Mouse (Mus musculus) CD4-positive, CD25-positive, alpha-beta regulatory T cell, adult 4 months (primary cell): ENCODE measurements around the gene Rab23. TPM values are rescaled to one million over a fixed set of nuclear protein-coding genes. Genes with fewer than 3 reads are reported as not detected.
A peak's percentile ranks its signal among the peaks of the same experiment; 100 is the strongest.

Source experiments
- ATAC-seq: one replicate; pipeline ENCODE4 v1.8.0; 2017
- polyA plus RNA-seq, 2 experiments: library from polyadenylated mRNA; unstranded; fragments of 100-300 nt; shearing (Covaris generic); gene quantifications; one replicate each; pipeline ENCODE4 v1.2.1; 2017

Rab23 gene
- 1 to 10 TPM; 8.0 to 9.7 TPM for polyA plus RNA-seq

GRCm38 (mm10) chr1:33719733-33720225 lies at the start of gene Rab23:
Gene Rab23 (plus strand): TSS chr1:33719887.
- peak; percentile 88 for ATAC-seq

- peak; percentile 77 for ATAC-seq
These were observed 49.5 kb upstream of the Rab23 start for GRCm38 (mm10) chr1:33670164-33670616.

- no peak for ATAC-seq
These were observed 48.2 kb upstream of the Rab23 start for GRCm38 (mm10) chr1:33671441-33671840.

- no peak for ATAC-seq
These were observed 47.6 kb upstream of the Rab23 start for GRCm38 (mm10) chr1:33672083-33672482.

GRCm38 (mm10) chr1:33672514-33672913 lies 47.2 kb upstream of the Rab23 start:
- ATAC-seq, result no peak

- no peak for ATAC-seq
These were observed 46.3 kb upstream of the Rab23 start for GRCm38 (mm10) chr1:33673158-33673960.

- ATAC-seq, result no peak
These were observed 39.3 kb upstream of the Rab23 start for GRCm38 (mm10) chr1:33680435-33680834.

GRCm38 (mm10) chr1:33680890-33681289 lies 38.8 kb upstream of the Rab23 start:
- no peak for ATAC-seq

GRCm38 (mm10) chr1:33684459-33684858 lies 35.2 kb upstream of the Rab23 start:
- ATAC-seq, result peak; percentile 88

- ATAC-seq, result no peak
These were observed 30.9 kb upstream of the Rab23 start for GRCm38 (mm10) chr1:33688810-33689209.

- ATAC-seq, result no peak
These were observed 30.1 kb upstream of the Rab23 start for GRCm38 (mm10) chr1:33689446-33690086.

GRCm38 (mm10) chr1:33690087-33690448 lies 29.6 kb upstream of the Rab23 start:
- no peak for ATAC-seq

GRCm38 (mm10) chr1:33693893-33694292 lies 25.8 kb upstream of the Rab23 start:
- no peak for ATAC-seq

- no peak for ATAC-seq
These were observed 23.7 kb upstream of the Rab23 start for GRCm38 (mm10) chr1:33696016-33696415.

- no peak for ATAC-seq
These were observed 18.4 kb upstream of the Rab23 start for GRCm38 (mm10) chr1:33701244-33701643.

GRCm38 (mm10) chr1:33709615-33710014 lies 10.1 kb upstream of the Rab23 start:
- peak; percentile 71 for ATAC-seq

- no peak for ATAC-seq
These were observed 7.7 kb upstream of the Rab23 start for GRCm38 (mm10) chr1:33712026-33712425.

GRCm38 (mm10) chr1:33714796-33715195 lies 4.9 kb upstream of the Rab23 start:
- no peak for ATAC-seq

- no peak for ATAC-seq
These were observed 2.1 kb upstream of the Rab23 start for GRCm38 (mm10) chr1:33717636-33718035.

GRCm38 (mm10) chr1:33720231-33720630 lies 544 bp downstream of the Rab23 start:
- no peak for ATAC-seq

GRCm38 (mm10) chr1:33721020-33721419 lies 1.3 kb downstream of the Rab23 start:
- ATAC-seq, result no peak

- no peak for ATAC-seq
These were observed 4.8 kb downstream of the Rab23 start for GRCm38 (mm10) chr1:33724516-33724915.

GRCm38 (mm10) chr1:33725086-33725485 lies 5.4 kb downstream of the Rab23 start:
- no peak for ATAC-seq

GRCm38 (mm10) chr1:33733044-33733443 lies 13.4 kb downstream of the Rab23 start:
- no peak for ATAC-seq
